ENCODE assay signal across 8 mouse cellular contexts in genomic region chr8:120177318-120178123, GRCm38 (mm10). TPM values are rescaled to one million over a fixed set of nuclear protein-coding genes. Genes with fewer than 3 reads are reported as not detected.
A peak's percentile ranks its signal among the peaks of the same experiment; 100 is the strongest.
DNase-seq lines count a peak whose midpoint lies in the region; ATAC-seq and TF ChIP-seq lines count a peak whose summit lies in the region.

Fam92b (minus strand) TSS chr8:120177466.

- peak; percentile 79 for ATAC-seq in heart, embryonic 11.5 days (replicated peaks; ENCODE audit: insufficient number of reproducible peaks, low FRiP score, low TSS enrichment)
- ATAC-seq in heart, embryonic 12.5 days (ENCODE audit: insufficient number of reproducible peaks, low FRiP score): peak; percentile 76
- no peak for ATAC-seq in erythroblast, adult 5-6 weeks (replicated peaks; ENCODE audit: low FRiP score, poor library complexity, severe bottlenecking)

- DNase-seq in heart, adult 9 months (ENCODE audit: low spot score in 2 of 2): no peak
- peak; percentile 96 for DNase-seq in brain, embryonic 14.5 days (ENCODE audit: low read depth)
- peak; percentile 58 to 67 for DNase-seq in layer of hippocampus, postnatal 10 days (ENCODE audit: low spot score in 2 of 2)
- peak; percentile 76 for DNase-seq in lung, postnatal 10 days
- DNase-seq in retina, postnatal 7 days (ENCODE audit: low read depth, low spot score): peak; percentile 72

- H3K4me2 ChIP-seq in heart, embryonic 11.5 days: peak within 1 kb of the TSS; percentile 34
- H3K4me2 ChIP-seq in heart, embryonic 12.5 days: peak within 1 kb of the TSS; percentile 57

- no peak within 1 kb of the TSS for H3K4me3 ChIP-seq in heart, embryonic 11.5 days (ENCODE audit: low read depth, low read length)
- H3K4me3 ChIP-seq in heart, embryonic 12.5 days: peak within 1 kb of the TSS; percentile 5; the same call in 1 of the 2 replicates

- no peaks in the 10 kb centered on the region for H3K36me3 ChIP-seq in heart, embryonic 11.5 days (ENCODE audit: control insufficient read depth, insufficient read depth, low read length)
- H3K36me3 ChIP-seq in heart, embryonic 12.5 days: no peaks in the 10 kb centered on the region

- TF ChIP-seq CTCF in brain, embryonic 14.5 days (IDR thresholded peaks at IDR 0.05; ENCODE audit: borderline replicate concordance, extremely low read depth, insufficient read depth, insufficient read length): no peak

- H3K9me3 ChIP-seq in heart, embryonic 11.5 days (replicated peaks; ENCODE audit: control insufficient read depth, low read length): no peaks in the 10 kb centered on the region
- no peaks in the 10 kb centered on the region for H3K9me3 ChIP-seq in heart, embryonic 12.5 days (replicated peaks)

- peaks cover 22% of the 10 kb centered on the region for H3K4me1 ChIP-seq in heart, embryonic 11.5 days (ENCODE audit: control insufficient read depth, insufficient read depth, low read length)
- peaks cover 27% of the 10 kb centered on the region for H3K4me1 ChIP-seq in heart, embryonic 12.5 days (replicated peaks)

- no peak within 1 kb of the TSS for H3K27ac ChIP-seq in heart, embryonic 11.5 days (ENCODE audit: low read depth, low read length)
- no peak within 1 kb of the TSS for H3K27ac ChIP-seq in heart, embryonic 12.5 days (ENCODE audit: poor library complexity, severe bottlenecking)

- H3K27me3 ChIP-seq in heart, embryonic 11.5 days (ENCODE audit: control insufficient read depth, insufficient read depth, low read length): peaks cover 31% of the 10 kb centered on the region
- peaks cover 41% of the 10 kb centered on the region for H3K27me3 ChIP-seq in heart, embryonic 12.5 days (replicated peaks)

- under 1% methylated on average over 17 of the region's 26 CpGs for WGBS in heart, embryonic 11.5 days (ENCODE audit: insufficient replicate concordance)
- WGBS in heart, embryonic 12.5 days: under 1% methylated on average over 23 of the region's 26 CpGs

- TF ChIP-seq POLR2A in brain, embryonic 14.5 days (IDR thresholded peaks at IDR 0.05; ENCODE audit: borderline replicate concordance, extremely low read depth, insufficient read depth, insufficient read length, poor library complexity, severe bottlenecking): no peak

- no peak within 1 kb of the TSS for H3K9ac ChIP-seq in heart, embryonic 11.5 days (ENCODE audit: low read depth, low read length)
- peak within 1 kb of the TSS; percentile 11; the same call in 1 of the 2 replicates for H3K9ac ChIP-seq in heart, embryonic 12.5 days

RNA-seq across cellular contexts. Expression of gene Fam92b, which starts in this region (rescaled TPM):
- 0.41 TPM in 1 of 2 replicates, not detected in the other for polyA plus RNA-seq in heart, embryonic 11.5 days (2014; fragmentation: Nextera tagmentation; extraction: Ambion mirVana)
- 1.3 and 1.7 TPM in 2 replicates for polyA plus RNA-seq in brain, embryonic 14.5 days (2012; rRNA removed)
- not detected in 2 replicates for polyA plus RNA-seq in heart, embryonic 12.5 days (2016; fragmentation: Nextera tagmentation; extraction: Ambion mirVana)
- total RNA-seq in layer of hippocampus, postnatal 10 days (2021): not detected
- not detected in 2 replicates for total RNA-seq in erythroblast, adult 5-6 weeks (2015; ENCODE audit: low replicate concordance)
- total RNA-seq in erythroblast, adult 5-6 weeks (2017; ENCODE audit: low replicate concordance): not detected in 2 replicates

Comparison
In these comparisons a context has a peak if more than half of its experiments do, and no peak if none do; other contexts are left out.
1. Peak in ATAC-seq and H3K4me2 ChIP-seq in heart, embryonic 11.5 days; RNA of the gene not detected or under 1 TPM.
2. Peak in ATAC-seq, H3K4me3 ChIP-seq, H3K9ac ChIP-seq and H3K4me2 ChIP-seq in heart, embryonic 12.5 days; RNA of the gene not detected or under 1 TPM.
3. Peak in DNase-seq in layer of hippocampus, postnatal 10 days; RNA of the gene not detected or under 1 TPM.
4. DNase-seq: peak in brain, embryonic 14.5 days (single experiment), lung, postnatal 10 days (single experiment) and retina, postnatal 7 days (single experiment); none in heart, adult 9 months (0 of 2).